Mouse (Mus musculus) urinary bladder, postnatal 0 days (tissue): ENCODE data around the gene Hnrnpm. TPM values are rescaled to one million over a fixed set of nuclear protein-coding genes. Genes with fewer than 3 reads are reported as not detected.

Experiments
- polyA plus RNA-seq: library from polyadenylated mRNA; unstranded; fragments of >200 nt; fragmentation: Nextera tagmentation; extraction: Ambion mirVana; gene quantifications from 2 replicates; pipeline ENCODE4 v1.2.1, GENCODE M21; 2015

The Hnrnpm gene
- polyA plus RNA-seq, result 109 and 132 TPM in 2 replicates

GRCm38 (mm10) chr17:33686760-33687159 is at the start of gene Hnrnpm:
TSS of gene Hnrnpm (minus strand) at chr17:33686860.

GRCm38 (mm10) chr17:33718384-33718881 is 31.8 kb upstream of the Hnrnpm start, which contains the start of gene March2:
TSS of gene March2 (minus strand) at chr17:33718670.

GRCm38 (mm10) chr17:33637516-33638276 is 49.0 kb downstream of the Hnrnpm start, which contains the start of gene Pram1:
TSS of gene Pram1 (plus strand) at chr17:33638056.

GRCm38 (mm10) chr17:33628621-33629486 is 57.8 kb downstream of the Hnrnpm start, which contains the start of gene Zfp414:
TSS of gene Zfp414 (plus strand) at chr17:33629090.

Other genes with a start within 250 kb of the Hnrnpm start
- gene Adamts10, start 162.7 kb downstream of the Hnrnpm start, polyA plus RNA-seq, result 27.9 and 29.0 TPM in 2 replicates
- 3.3 and 6.8 TPM in 2 replicates for gene Myo1f, start 131.2 kb downstream of the Hnrnpm start, polyA plus RNA-seq
- 31.3 and 32.4 TPM in 2 replicates for gene Zfp414, start 57.8 kb downstream of the Hnrnpm start, polyA plus RNA-seq
- gene Pram1, start 48.8 kb downstream of the Hnrnpm start, polyA plus RNA-seq, result 0.41 and 1.3 TPM in 2 replicates
- 87.0 and 101 TPM in 2 replicates for gene March2, start 31.8 kb upstream of the Hnrnpm start, polyA plus RNA-seq
- gene Rab11b, start 73.7 kb upstream of the Hnrnpm start, polyA plus RNA-seq, result 246 and 249 TPM in 2 replicates
- gene Angptl4, start 95.0 kb upstream of the Hnrnpm start, polyA plus RNA-seq, result 32.3 and 36.8 TPM in 2 replicates
- 21.2 and 23.5 TPM in 2 replicates for gene Kank3, start 123.7 kb upstream of the Hnrnpm start, polyA plus RNA-seq
- gene Rps28, start 137.7 kb upstream of the Hnrnpm start, polyA plus RNA-seq, result 778 and 855 TPM in 2 replicates
- gene Ndufa7, start 137.7 kb upstream of the Hnrnpm start, polyA plus RNA-seq, result 513 and 574 TPM in 2 replicates
- gene Cd320, start 156.2 kb upstream of the Hnrnpm start, polyA plus RNA-seq, result 22.6 and 27.1 TPM in 2 replicates
- not detected in 2 replicates for gene Gm7029, start 187.0 kb upstream of the Hnrnpm start, polyA plus RNA-seq
- gene Kifc1, start 203.8 kb upstream of the Hnrnpm start, polyA plus RNA-seq, result 1.3 and 1.9 TPM in 2 replicates
- 0.20 and 0.88 TPM in 2 replicates for gene Platr17, start 218.3 kb upstream of the Hnrnpm start, polyA plus RNA-seq
- gene Daxx, start 222.6 kb upstream of the Hnrnpm start, polyA plus RNA-seq, result 23.1 and 26.3 TPM in 2 replicates
- gene Tapbp, start 229.0 kb upstream of the Hnrnpm start, polyA plus RNA-seq, result 68.1 and 71.1 TPM in 2 replicates
- gene Zbtb22, start 229.0 kb upstream of the Hnrnpm start, polyA plus RNA-seq, result 12.5 and 13.1 TPM in 2 replicates
- gene Rgl2, start 242.7 kb upstream of the Hnrnpm start, polyA plus RNA-seq, result 23.8 and 27.2 TPM in 2 replicates